In genomic region chr2:173264467-173265128, GRCm38 (mm10) we compare ENCODE assay signal across 8 mouse cellular contexts. TPM values are rescaled to one million over a fixed set of nuclear protein-coding genes. Genes with fewer than 3 reads are reported as not detected.
A peak's percentile ranks its signal among the peaks of the same experiment; 100 is the strongest.
DNase-seq lines count a peak whose midpoint lies in the region; ATAC-seq and TF ChIP-seq lines count a peak whose summit lies in the region.

No protein-coding gene starts in this region.

- 25% methylated on average over 13 of the region's 13 CpGs for WGBS in lung, embryonic 14.5 days
- WGBS in lung, adult 2 months = 42% methylated on average over 13 of the region's 13 CpGs
- WGBS in hindbrain, embryonic 12.5 days = 25% methylated on average over 10 of the region's 13 CpGs
- WGBS in limb, embryonic 13.5 days = 29% methylated on average over 13 of the region's 13 CpGs
- 25% methylated on average over 13 of the region's 13 CpGs for WGBS in neural tube, embryonic 15.5 days

- no peaks in the 10 kb centered on the region for H3K9me3 ChIP-seq in lung, embryonic 14.5 days (ENCODE audit: low read depth, low read length)
- H3K9me3 ChIP-seq in hindbrain, embryonic 12.5 days (replicated peaks) = no peaks in the 10 kb centered on the region
- H3K9me3 ChIP-seq in limb, embryonic 13.5 days = no peaks in the 10 kb centered on the region
- H3K9me3 ChIP-seq in neural tube, embryonic 15.5 days (replicated peaks) = no peaks in the 10 kb centered on the region

- H3K4me2 ChIP-seq in lung, embryonic 14.5 days = no peak overlapping the region
- H3K4me2 ChIP-seq in hindbrain, embryonic 12.5 days (replicated peaks) = no peak overlapping the region
- no peak overlapping the region for H3K4me2 ChIP-seq in limb, embryonic 13.5 days (replicated peaks)
- no peak overlapping the region for H3K4me2 ChIP-seq in neural tube, embryonic 15.5 days

- H3K27me3 ChIP-seq in lung, embryonic 14.5 days (ENCODE audit: insufficient read depth, low read length) = no peaks in the 10 kb centered on the region
- H3K27me3 ChIP-seq in hindbrain, embryonic 12.5 days = no peaks in the 10 kb centered on the region
- no peaks in the 10 kb centered on the region for H3K27me3 ChIP-seq in limb, embryonic 13.5 days
- no peaks in the 10 kb centered on the region for H3K27me3 ChIP-seq in neural tube, embryonic 15.5 days (replicated peaks)

- no peak overlapping the region for H3K4me3 ChIP-seq in lung, embryonic 14.5 days (ENCODE audit: low read depth, low read length)
- H3K4me3 ChIP-seq in lung, adult 2 months (replicated peaks; ENCODE audit: extremely low read depth, low read depth, low read length) = no peak overlapping the region
- H3K4me3 ChIP-seq in hindbrain, embryonic 12.5 days = no peak overlapping the region
- no peak overlapping the region for H3K4me3 ChIP-seq in limb, embryonic 13.5 days
- no peak overlapping the region for H3K4me3 ChIP-seq in neural tube, embryonic 15.5 days (replicated peaks)

- TF ChIP-seq CTCF in lung, embryonic 14.5 days (IDR thresholded peaks at IDR 0.05; ENCODE audit: low read depth) = no peak
- no peak for TF ChIP-seq CTCF in lung, adult 2 months (IDR thresholded peaks at IDR 0.05; ENCODE audit: insufficient read depth, low read length)

- ATAC-seq in lung, embryonic 14.5 days (ENCODE audit: insufficient read depth) = peak; percentile 49; the same call in 1 of the 2 replicates
- ATAC-seq in common myeloid progenitor, adult 5-6 weeks (replicated peaks; ENCODE audit: low read depth, poor library complexity, severe bottlenecking) = peak; percentile 41
- peak; percentile 47 for ATAC-seq in hindbrain, embryonic 12.5 days (ENCODE audit: low FRiP score)
- ATAC-seq in limb, embryonic 13.5 days (ENCODE audit: low FRiP score, low read depth) = 0 out of 2 replicates have a peak, but pooled peaks have one; percentile 9
- ATAC-seq in neural tube, embryonic 15.5 days (ENCODE audit: low FRiP score) = peak; percentile 20; the same call in 1 of the 2 replicates

- DNase-seq in lung, embryonic 14.5 days = peak; percentile 67
- no peak for DNase-seq in lung, adult 2 months
- no peak for DNase-seq in cerebellum, adult 8-10 months
- no peak for DNase-seq in ovary, postnatal 14 days (ENCODE audit: low spot score)

- H3K36me3 ChIP-seq in lung, embryonic 14.5 days (ENCODE audit: insufficient read depth) = no peaks in the 10 kb centered on the region
- no peaks in the 10 kb centered on the region for H3K36me3 ChIP-seq in hindbrain, embryonic 12.5 days
- peaks cover 1% of the 10 kb centered on the region; the same call in 1 of the 2 replicates for H3K36me3 ChIP-seq in limb, embryonic 13.5 days
- no peaks in the 10 kb centered on the region for H3K36me3 ChIP-seq in neural tube, embryonic 15.5 days

- H3K4me1 ChIP-seq in lung, embryonic 14.5 days (ENCODE audit: insufficient read depth) = peaks cover 25% of the 10 kb centered on the region
- peaks cover 15% of the 10 kb centered on the region for H3K4me1 ChIP-seq in lung, adult 2 months (ENCODE audit: control insufficient read depth, insufficient read depth, low read length)
- peaks cover 80% of the 10 kb centered on the region for H3K4me1 ChIP-seq in hindbrain, embryonic 12.5 days
- peaks cover 89% of the 10 kb centered on the region for H3K4me1 ChIP-seq in limb, embryonic 13.5 days
- peaks cover 75% of the 10 kb centered on the region for H3K4me1 ChIP-seq in neural tube, embryonic 15.5 days

- H3K27ac ChIP-seq in lung, embryonic 14.5 days (ENCODE audit: low read depth) = no peak overlapping the region
- no peak overlapping the region for H3K27ac ChIP-seq in hindbrain, embryonic 12.5 days
- no peak overlapping the region for H3K27ac ChIP-seq in limb, embryonic 13.5 days
- H3K27ac ChIP-seq in neural tube, embryonic 15.5 days (replicated peaks) = no peak overlapping the region; the same call in 1 of the 2 replicates

- no peak overlapping the region for H3K9ac ChIP-seq in lung, embryonic 14.5 days
- no peak overlapping the region for H3K9ac ChIP-seq in hindbrain, embryonic 12.5 days
- H3K9ac ChIP-seq in limb, embryonic 13.5 days = no peak overlapping the region; the same call in 1 of the 2 replicates
- H3K9ac ChIP-seq in neural tube, embryonic 15.5 days (replicated peaks) = no peak overlapping the region

- no peak for TF ChIP-seq POLR2A in lung, adult 2 months (IDR thresholded peaks at IDR 0.05; ENCODE audit: borderline replicate concordance, extremely low read depth, low read depth, low read length)

RNA-seq across cellular contexts. Expression of gene Pmepa1, which starts 11.7 kb away (rescaled TPM):
- polyA plus RNA-seq in lung, embryonic 14.5 days (2014; fragmentation: Nextera tagmentation; extraction: Ambion mirVana) = 8.9 and 9.0 TPM in 2 replicates
- polyA plus RNA-seq in lung, adult 2 months (2012; rRNA removed) = 96.2 and 97.7 TPM in 2 replicates
- 0.18 TPM in 1 of 2 replicates, not detected in the other for total RNA-seq in common myeloid progenitor, adult 5-6 weeks (2017)
- 5.6 and 6.3 TPM in 2 replicates for polyA plus RNA-seq in hindbrain, embryonic 12.5 days (2016; fragmentation: Nextera tagmentation; extraction: Ambion mirVana)
- polyA plus RNA-seq in limb, embryonic 13.5 days (2015; fragmentation: Nextera tagmentation; extraction: Ambion mirVana) = 5.6 and 6.0 TPM in 2 replicates
- 4.5 and 4.6 TPM in 2 replicates for polyA plus RNA-seq in neural tube, embryonic 15.5 days (2015; fragmentation: Nextera tagmentation; extraction: Ambion mirVana)

RNA-seq across cellular contexts. Expression of gene Zbp1, which starts 45.9 kb away (rescaled TPM):
- polyA plus RNA-seq in lung, embryonic 14.5 days (2014; fragmentation: Nextera tagmentation; extraction: Ambion mirVana) = 0.34 and 0.41 TPM in 2 replicates
- polyA plus RNA-seq in lung, adult 2 months (2012; rRNA removed) = 4.8 and 5.7 TPM in 2 replicates
- total RNA-seq in common myeloid progenitor, adult 5-6 weeks (2017) = 0.15 and 6.0 TPM in 2 replicates
- polyA plus RNA-seq in hindbrain, embryonic 12.5 days (2016; fragmentation: Nextera tagmentation; extraction: Ambion mirVana) = 0.28 TPM in 1 of 2 replicates, not detected in the other
- 0.43 and 0.45 TPM in 2 replicates for polyA plus RNA-seq in limb, embryonic 13.5 days (2015; fragmentation: Nextera tagmentation; extraction: Ambion mirVana)
- polyA plus RNA-seq in neural tube, embryonic 15.5 days (2015; fragmentation: Nextera tagmentation; extraction: Ambion mirVana) = 0.08 and 3.6 TPM in 2 replicates
